In the genomic region with DNA sequence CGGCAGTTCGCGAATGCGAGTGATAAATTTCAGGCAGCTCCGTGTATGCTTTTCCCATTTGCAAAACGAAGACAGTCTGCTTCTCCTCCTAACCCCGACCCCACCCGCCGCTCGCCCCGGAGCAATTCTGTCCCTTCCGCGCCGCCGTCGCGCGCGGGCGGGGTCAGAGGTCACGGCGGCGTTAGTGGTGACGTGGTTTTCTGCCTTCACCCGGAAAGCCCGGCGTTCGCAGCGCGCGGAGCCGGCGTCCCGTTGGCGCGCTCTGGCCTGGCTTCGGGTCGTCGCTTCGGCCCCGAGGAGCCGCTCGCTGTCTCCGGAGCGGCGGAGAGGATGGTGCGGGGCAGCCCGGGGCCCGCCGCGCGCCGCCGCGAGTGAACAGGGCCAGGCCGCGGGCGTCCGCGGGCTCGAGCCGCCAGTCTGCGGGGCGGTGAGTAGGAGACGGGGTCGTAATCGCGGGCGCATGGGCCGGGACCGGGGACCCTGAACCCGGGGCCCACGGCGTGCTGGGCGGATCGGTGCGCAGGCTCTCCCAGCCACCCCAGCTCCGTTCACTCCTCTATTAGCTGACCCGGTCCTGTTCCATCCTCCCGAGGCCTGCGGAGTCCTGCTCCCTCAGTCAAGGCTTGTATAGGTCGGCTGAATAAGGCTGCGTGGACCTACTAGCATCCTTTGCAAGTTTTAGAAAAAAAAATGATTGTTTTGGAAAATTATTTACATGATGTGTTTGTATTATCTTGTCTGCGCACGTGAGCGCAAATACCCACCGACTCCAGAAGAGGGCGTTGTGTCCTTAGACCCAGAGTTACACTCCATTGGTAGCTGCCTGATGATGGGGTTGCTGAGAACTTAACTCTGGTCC, we compare ENCODE assay signal across 8 mouse cellular contexts. TPM values are rescaled to one million over a fixed set of nuclear protein-coding genes. Genes with fewer than 3 reads are reported as not detected.
DNase-seq lines count a peak whose midpoint lies in the region; ATAC-seq and TF ChIP-seq lines count a peak whose summit lies in the region.

No protein-coding gene starts in this region.

- no peaks in the 10 kb centered on the region for H3K27me3 ChIP-seq in heart, embryonic 11.5 days (ENCODE audit: control insufficient read depth, insufficient read depth, low read length)
- H3K27me3 ChIP-seq in kidney, embryonic 15.5 days = no peaks in the 10 kb centered on the region

- H3K4me2 ChIP-seq in heart, embryonic 11.5 days = peak overlapping the region; percentile 84
- H3K4me2 ChIP-seq in kidney, embryonic 15.5 days = peak overlapping the region; percentile 73

- peak; percentile 89 for ATAC-seq in erythroblast, adult 5-6 weeks (replicated peaks; ENCODE audit: low FRiP score, poor library complexity, severe bottlenecking)
- ATAC-seq in heart, embryonic 11.5 days (replicated peaks; ENCODE audit: insufficient number of reproducible peaks, low FRiP score, low TSS enrichment) = peak; percentile 83
- ATAC-seq in kidney, embryonic 15.5 days (replicated peaks; ENCODE audit: low FRiP score) = peak; percentile 88

- no peaks in the 10 kb centered on the region for H3K9me3 ChIP-seq in heart, embryonic 11.5 days (replicated peaks; ENCODE audit: control insufficient read depth, low read length)
- no peaks in the 10 kb centered on the region for H3K9me3 ChIP-seq in kidney, embryonic 15.5 days (replicated peaks)

- H3K4me3 ChIP-seq in heart, embryonic 11.5 days (ENCODE audit: low read depth, low read length) = peak overlapping the region; percentile 84
- peak overlapping the region; percentile 99 for H3K4me3 ChIP-seq in kidney, embryonic 15.5 days (replicated peaks)

- peak; percentile 93 for DNase-seq in CD4-positive helper T cell, adult 2 months (ENCODE audit: low read depth, low spot score)
- DNase-seq in brain, embryonic 14.5 days (ENCODE audit: low read depth) = peak; percentile 96
- peak; percentile 93 for DNase-seq in liver
- peak; percentile 82 to 87 for DNase-seq in monocyte, adult 2 months (ENCODE audit: low read depth in 1 of 2, low spot score in 2 of 2)
- DNase-seq in spleen, postnatal 14 days (ENCODE audit: low spot score in 2 of 2) = peak; percentile 91 to 96

- peak overlapping the region; percentile 94 for H3K9ac ChIP-seq in heart, embryonic 11.5 days (ENCODE audit: low read depth, low read length)
- peak overlapping the region; percentile 99 for H3K9ac ChIP-seq in kidney, embryonic 15.5 days

- peaks cover 3% of the 10 kb centered on the region; the same call in 1 of the 2 replicates for H3K36me3 ChIP-seq in heart, embryonic 11.5 days (ENCODE audit: control insufficient read depth, insufficient read depth, low read length)
- peaks cover 3% of the 10 kb centered on the region; the same call in 1 of the 2 replicates for H3K36me3 ChIP-seq in kidney, embryonic 15.5 days

- TF ChIP-seq CTCF in brain, embryonic 14.5 days (IDR thresholded peaks at IDR 0.05; ENCODE audit: borderline replicate concordance, extremely low read depth, insufficient read depth, insufficient read length) = peak; percentile 47; the same call in 1 of the 2 replicates

- peak; percentile 65 for TF ChIP-seq POLR2A in brain, embryonic 14.5 days (IDR thresholded peaks at IDR 0.05; ENCODE audit: borderline replicate concordance, extremely low read depth, insufficient read depth, insufficient read length, poor library complexity, severe bottlenecking)

- H3K27ac ChIP-seq in heart, embryonic 11.5 days (ENCODE audit: low read depth, low read length) = peak overlapping the region; percentile 82
- H3K27ac ChIP-seq in kidney, embryonic 15.5 days = peak overlapping the region; percentile 92

- under 1% methylated on average over 88 of the region's 88 CpGs for WGBS in heart, embryonic 11.5 days (ENCODE audit: insufficient replicate concordance)
- under 1% methylated on average over 88 of the region's 88 CpGs for WGBS in kidney, embryonic 15.5 days

- H3K4me1 ChIP-seq in heart, embryonic 11.5 days (ENCODE audit: control insufficient read depth, insufficient read depth, low read length) = peaks cover 16% of the 10 kb centered on the region
- peaks cover 26% of the 10 kb centered on the region for H3K4me1 ChIP-seq in kidney, embryonic 15.5 days

RNA-seq across cellular contexts. Expression of a gene that starts 5.5 kb away (rescaled TPM):
- 24.6 and 30.4 TPM in 2 replicates for polyA plus RNA-seq in brain, embryonic 14.5 days (2012; rRNA removed)
- total RNA-seq in erythroblast, adult 5-6 weeks (2015; ENCODE audit: low replicate concordance) = 11.1 and 21.5 TPM in 2 replicates
- 16.0 and 24.9 TPM in 2 replicates for total RNA-seq in erythroblast, adult 5-6 weeks (2017; ENCODE audit: low replicate concordance)
- polyA plus RNA-seq in heart, embryonic 11.5 days (2014; fragmentation: Nextera tagmentation; extraction: Ambion mirVana) = 32.1 and 33.8 TPM in 2 replicates
- 33.6 and 34.6 TPM in 2 replicates for polyA plus RNA-seq in kidney, embryonic 15.5 days (2015; fragmentation: Nextera tagmentation; extraction: Ambion mirVana)

RNA-seq across cellular contexts. Expression of a gene that starts 33.0 kb away (rescaled TPM):
- 37.9 and 41.3 TPM in 2 replicates for polyA plus RNA-seq in brain, embryonic 14.5 days (2012; rRNA removed)
- total RNA-seq in erythroblast, adult 5-6 weeks (2015; ENCODE audit: low replicate concordance) = 16.7 and 22.1 TPM in 2 replicates
- 46.2 and 73.7 TPM in 2 replicates for total RNA-seq in erythroblast, adult 5-6 weeks (2017; ENCODE audit: low replicate concordance)
- polyA plus RNA-seq in heart, embryonic 11.5 days (2014; fragmentation: Nextera tagmentation; extraction: Ambion mirVana) = 58.2 and 61.1 TPM in 2 replicates
- polyA plus RNA-seq in kidney, embryonic 15.5 days (2015; fragmentation: Nextera tagmentation; extraction: Ambion mirVana) = 73.4 and 75.3 TPM in 2 replicates

RNA-seq across cellular contexts. Expression of a gene that starts 33.0 kb away (rescaled TPM):
- polyA plus RNA-seq in brain, embryonic 14.5 days (2012; rRNA removed) = 15.8 and 18.8 TPM in 2 replicates
- 2.9 and 5.6 TPM in 2 replicates for total RNA-seq in erythroblast, adult 5-6 weeks (2015; ENCODE audit: low replicate concordance)
- 9.2 and 9.8 TPM in 2 replicates for total RNA-seq in erythroblast, adult 5-6 weeks (2017; ENCODE audit: low replicate concordance)
- 17.8 and 20.3 TPM in 2 replicates for polyA plus RNA-seq in heart, embryonic 11.5 days (2014; fragmentation: Nextera tagmentation; extraction: Ambion mirVana)
- 28.0 TPM in 2 replicates for polyA plus RNA-seq in kidney, embryonic 15.5 days (2015; fragmentation: Nextera tagmentation; extraction: Ambion mirVana)

RNA-seq across cellular contexts. Expression of a gene that starts 50.8 kb away (rescaled TPM):
- 32.2 and 34.5 TPM in 2 replicates for polyA plus RNA-seq in brain, embryonic 14.5 days (2012; rRNA removed)
- 15.7 and 43.2 TPM in 2 replicates for total RNA-seq in erythroblast, adult 5-6 weeks (2015; ENCODE audit: low replicate concordance)
- total RNA-seq in erythroblast, adult 5-6 weeks (2017; ENCODE audit: low replicate concordance) = 40.7 and 47.1 TPM in 2 replicates
- polyA plus RNA-seq in heart, embryonic 11.5 days (2014; fragmentation: Nextera tagmentation; extraction: Ambion mirVana) = 20.8 and 22.0 TPM in 2 replicates
- 30.0 and 32.1 TPM in 2 replicates for polyA plus RNA-seq in kidney, embryonic 15.5 days (2015; fragmentation: Nextera tagmentation; extraction: Ambion mirVana)

Comparison
In these comparisons a context has a peak if more than half of its experiments do, and no peak if none do; other contexts are left out.
1. Peak in every context shown above with its lines: DNase-seq, ATAC-seq, H3K4me3 ChIP-seq and H3K27ac ChIP-seq.